Mouse (Mus musculus): ENCODE measurements around the gene Ago4.

DNA sequence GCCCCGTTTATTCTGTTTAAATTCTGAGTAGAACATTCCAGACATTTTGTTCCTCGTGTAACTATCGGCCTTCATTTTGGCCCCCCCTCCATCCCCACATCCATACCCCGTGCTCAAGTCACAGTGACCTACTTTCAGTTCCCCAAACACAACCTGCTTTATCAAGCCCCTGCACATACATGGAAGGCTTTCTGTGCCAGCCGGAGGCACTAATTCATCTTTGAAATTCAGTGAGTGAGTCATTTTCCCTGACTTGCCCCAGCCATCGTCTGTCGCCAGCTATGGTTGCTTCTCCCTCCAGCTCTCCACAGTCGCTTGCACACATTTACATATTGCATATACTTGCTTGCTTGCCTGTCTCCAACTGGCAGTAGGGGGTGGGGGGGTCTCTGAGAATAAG is 19.8 kb upstream of the Ago4 start:
- TF ChIP-seq CTCF (IDR thresholded peaks at IDR 0.05; ENCODE audit: insufficient read depth, low read length) = no peak
- TF ChIP-seq POLR2A (IDR thresholded peaks at IDR 0.05; ENCODE audit: borderline replicate concordance, extremely low read depth, low read depth, low read length) = no peak

Measured in lung, adult 2 months (tissue).